Mouse (Mus musculus) heart, embryonic 14.5 days (tissue): ENCODE results near the gene Zfp688. TPM values are rescaled to one million over a fixed set of nuclear protein-coding genes. Genes with fewer than 3 reads are reported as not detected.
A peak's percentile ranks its signal among the peaks of the same experiment; 100 is the strongest.

Source experiments
- ATAC-seq: fragments of 200-750 bp; cut with Nextera tagmentation; 2 replicates; pipeline ENCODE4 v1.8.0; 2017; ENCODE audit warnings: low read depth, moderate TSS enrichment; ENCODE audit not compliant: insufficient number of reproducible peaks, insufficient read depth, low FRiP score
- H3K27ac ChIP-seq, 2 experiments: fragments of 200-500 bp in 1 of 2; fragments of 300-500 bp in 1 of 2; sonication (generic) in 1 of 2; replicated peaks in 1 of 2; 2 replicates each; pipeline ENCODE4 v1.5.1; 2012 to 2014; ENCODE audit warnings: low read depth in 2 of 2, low read length in 2 of 2, control low read depth in 1 of 2, mild to moderate bottlenecking in 1 of 2, mixed read lengths in 1 of 2; ENCODE audit not compliant: control insufficient read depth in 1 of 2, insufficient read depth in 1 of 2
- H3K27me3 ChIP-seq: fragments of 300-500 bp; sonication (generic); 2 replicates; pipeline ENCODE4 v1.6.1; 2014; ENCODE audit warnings: mild to moderate bottlenecking, low read length, control low read depth; ENCODE audit not compliant: control insufficient read depth, insufficient read depth
- H3K36me3 ChIP-seq: fragments of 300-500 bp; sonication (generic); 2 replicates; pipeline ENCODE4 v1.6.1; 2014; ENCODE audit warnings: mild to moderate bottlenecking, control low read depth, low read length, mixed read lengths; ENCODE audit not compliant: control insufficient read depth, insufficient read depth
- H3K4me1 ChIP-seq, 2 experiments: fragments of 200-500 bp in 1 of 2; fragments of 300-500 bp in 1 of 2; sonication (generic) in 1 of 2; 2 replicates each; pipeline ENCODE4 v1.6.1; 2012 to 2014; ENCODE audit warnings: low read length in 2 of 2, control low read depth in 1 of 2, mixed read lengths in 1 of 2; ENCODE audit not compliant: control insufficient read depth in 2 of 2, insufficient read depth in 2 of 2
- H3K4me2 ChIP-seq: fragments of 300-500 bp; sonication (generic); 2 replicates; pipeline ENCODE4 v1.6.1; 2014; ENCODE audit warnings: mild to moderate bottlenecking, low read length
- H3K4me3 ChIP-seq, 2 experiments: fragments of 200-500 bp in 1 of 2; fragments of 300-500 bp in 1 of 2; sonication (generic) in 1 of 2; 2 replicates each; pipeline ENCODE4 v1.5.1; 2012 to 2014; ENCODE audit warnings: low read length in 2 of 2, mild to moderate bottlenecking in 2 of 2, control low read depth in 1 of 2, low read depth in 1 of 2, moderate library complexity in 1 of 2; ENCODE audit not compliant: control insufficient read depth in 1 of 2, insufficient read depth in 1 of 2
- H3K9ac ChIP-seq: fragments of 300-500 bp; sonication (generic); 2 replicates; pipeline ENCODE4 v1.6.1; 2014; ENCODE audit warnings: mild to moderate bottlenecking, low read length
- H3K9me3 ChIP-seq: fragments of 300-500 bp; sonication (generic); 2 replicates; pipeline ENCODE4 v1.6.1; 2016; ENCODE audit warnings: low read length, control low read depth; ENCODE audit not compliant: control insufficient read depth
- WGBS: fragments of 180-500 bp; shearing (Covaris S2); extraction: QIAGEN DNeasy Blood & Tissue Kit; methylation state at CpG from one replicate; pipeline ENCODE4 v1.1.7; 2014; 5-methylcytosine and 5-hydroxymethylcytosine counted together
- polyA plus RNA-seq: library from polyadenylated mRNA; unstranded; fragments of >200 nt; fragmentation: Nextera tagmentation; extraction: Ambion mirVana; gene quantifications from 2 replicates; pipeline ENCODE4 v1.2.1, GENCODE M21; 2014

The Zfp688 gene
- polyA plus RNA-seq, 1 experiment from 2014 or later: 18.4 TPM

DNA sequence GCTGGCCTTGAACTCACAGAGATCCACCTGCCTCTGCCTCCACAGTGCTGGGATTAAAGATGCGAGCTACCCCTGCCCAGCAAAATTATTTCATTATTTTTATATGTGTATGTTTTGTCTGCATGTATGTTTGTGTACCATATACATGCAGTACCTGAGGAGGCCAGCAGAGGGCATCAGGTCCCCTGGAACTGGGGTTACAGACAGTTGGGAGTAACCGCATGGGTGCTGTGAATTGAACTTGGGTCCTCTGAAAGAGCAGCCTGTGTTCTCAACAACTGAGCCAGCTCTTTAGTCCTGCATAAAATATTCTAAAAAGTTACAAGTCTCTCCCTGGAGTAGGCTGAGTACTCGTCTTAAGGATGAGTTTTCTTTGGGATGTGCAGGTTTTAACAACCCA is 15.9 kb upstream of the Zfp688 start:
- peaks cover 12% of the 10 kb centered on the region for H3K36me3 ChIP-seq
- no peaks in the 10 kb centered on the region for H3K27me3 ChIP-seq
- no peak overlapping the region for H3K4me2 ChIP-seq
- H3K9ac ChIP-seq: no peak overlapping the region
- peaks cover 5% of the 10 kb centered on the region for H3K9me3 ChIP-seq
- no peak overlapping the region for H3K4me3 ChIP-seq
- no peaks in the 10 kb centered on the region for H3K4me1 ChIP-seq
- ATAC-seq: no peak
- 85% methylated on average over 3 of the region's 3 CpGs for WGBS
- H3K27ac ChIP-seq: no peak overlapping the region

DNA sequence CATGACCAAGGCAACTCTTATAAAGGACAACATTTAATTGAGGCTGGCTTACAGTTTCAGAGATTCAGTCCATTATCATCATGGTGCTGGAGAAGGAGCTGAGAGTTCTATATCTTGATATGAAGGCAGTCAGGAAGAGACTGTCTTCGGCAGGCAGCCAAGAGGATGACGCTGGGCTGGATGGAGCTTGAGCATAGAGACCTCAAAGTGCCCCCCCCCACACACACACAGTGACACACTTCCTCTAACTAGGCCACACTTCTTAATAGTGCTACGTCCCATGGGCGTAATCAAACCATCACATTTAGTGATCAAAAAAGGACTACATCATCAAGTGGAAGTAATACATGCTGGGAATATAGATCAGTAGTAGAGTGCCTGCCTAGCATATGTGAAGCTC is 13.3 kb upstream of the Zfp688 start:
- Histone ChIP-seq H3K4me3 (no peak overlapping the region), H3K4me2 (no peak overlapping the region), H3K27ac (no peak overlapping the region), H3K36me3 (no peaks in the 10 kb centered on the region), H3K9me3 (peaks cover 5% of the 10 kb centered on the region), H3K4me1 (no peaks in the 10 kb centered on the region), H3K27me3 (no peaks in the 10 kb centered on the region), H3K9ac (no peak overlapping the region)
- 80% methylated on average over 4 of the region's 4 CpGs for WGBS
- ATAC-seq: no peak

DNA sequence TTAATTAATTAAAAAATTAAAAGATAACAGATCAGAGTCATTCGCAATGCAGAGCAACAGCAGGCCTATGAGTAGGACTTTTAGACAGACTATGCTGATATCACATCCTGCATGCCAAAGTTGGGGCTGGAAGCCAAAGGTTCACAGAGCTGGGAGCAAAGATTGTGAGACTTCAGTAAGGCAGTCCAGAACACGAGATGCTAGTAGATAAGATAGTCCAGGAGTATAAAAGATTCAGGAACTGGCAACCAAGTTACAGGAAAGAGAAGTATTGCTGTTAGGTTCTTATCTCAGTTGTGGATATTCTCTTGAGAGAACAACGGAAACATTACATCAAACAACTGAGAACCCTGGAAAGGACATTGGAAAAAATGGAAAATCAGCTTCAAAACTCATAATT is 4.5 kb upstream of the Zfp688 start:
- WGBS: 45% methylated on average over 3 of the region's 3 CpGs
- ATAC-seq: no peak
- H3K27ac ChIP-seq: no peak overlapping the region

DNA sequence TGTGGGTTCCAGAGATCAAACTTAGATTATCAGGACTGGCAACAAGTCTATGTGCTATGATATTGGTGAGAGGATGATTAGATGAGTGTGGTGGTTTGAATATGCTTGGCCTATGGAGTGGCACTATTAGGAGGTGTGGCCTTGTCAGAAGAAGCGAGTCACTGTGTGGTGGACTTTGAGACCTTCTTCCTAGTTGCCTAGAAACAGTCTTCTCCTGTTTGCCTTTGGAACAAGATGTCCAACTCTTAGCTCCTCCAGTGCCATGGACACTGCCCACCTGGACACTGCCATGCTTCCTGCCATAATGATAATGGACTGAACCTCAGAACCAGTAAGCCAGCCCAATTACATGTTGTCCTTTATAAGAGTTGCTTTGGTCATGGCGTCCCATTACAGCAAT is 4.0 kb upstream of the Zfp688 start:
- H3K9ac ChIP-seq: no peak overlapping the region
- H3K9me3 ChIP-seq: no peaks in the 10 kb centered on the region
- H3K27ac ChIP-seq: no peak overlapping the region
- H3K4me1 ChIP-seq: peaks cover 0 to 5% of the 10 kb centered on the region in 2 experiments; a peak in 2 of 4 replicates
- 79% methylated on average over 2 of the region's 2 CpGs for WGBS
- H3K4me3 ChIP-seq: no peak overlapping the region
- ATAC-seq: no peak
- H3K36me3 ChIP-seq: no peaks in the 10 kb centered on the region
- no peak overlapping the region for H3K4me2 ChIP-seq
- H3K27me3 ChIP-seq: peaks cover 7% of the 10 kb centered on the region; the same call in 1 of the 2 replicates

More for the DNA sequence above, 4.5 kb upstream of the Zfp688 start:
- no peaks in the 10 kb centered on the region for H3K9me3 ChIP-seq
- no peaks in the 10 kb centered on the region for H3K36me3 ChIP-seq
- H3K4me2 ChIP-seq: no peak overlapping the region
- H3K27me3 ChIP-seq: peaks cover 7% of the 10 kb centered on the region; the same call in 1 of the 2 replicates
- H3K4me1 ChIP-seq: peaks cover 0 to under 1% of the 10 kb centered on the region in 2 experiments; a peak in 2 of 4 replicates
- no peak overlapping the region for H3K4me3 ChIP-seq
- no peak overlapping the region for H3K9ac ChIP-seq

DNA sequence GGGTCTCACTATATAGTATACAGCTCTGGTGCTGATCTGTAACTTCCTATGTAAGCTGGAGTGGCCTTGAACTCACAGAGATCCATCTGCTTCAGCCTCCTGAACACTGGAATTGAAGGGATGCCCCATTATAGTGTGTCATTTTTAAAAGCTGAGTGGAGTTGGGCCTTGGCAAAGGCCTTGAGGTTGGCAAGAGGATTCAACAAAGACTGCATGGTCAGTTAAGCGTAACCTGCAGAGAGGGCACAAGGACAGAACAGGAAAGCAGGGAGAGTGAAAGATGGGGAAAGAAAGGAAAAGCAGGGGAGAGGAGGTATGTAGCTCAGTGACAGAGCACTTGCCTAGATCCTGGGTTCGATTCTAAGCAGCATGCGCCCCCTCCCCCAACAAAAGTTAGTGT is 3.4 kb upstream of the Zfp688 start:
- H3K27ac ChIP-seq: no peak overlapping the region

DNA sequence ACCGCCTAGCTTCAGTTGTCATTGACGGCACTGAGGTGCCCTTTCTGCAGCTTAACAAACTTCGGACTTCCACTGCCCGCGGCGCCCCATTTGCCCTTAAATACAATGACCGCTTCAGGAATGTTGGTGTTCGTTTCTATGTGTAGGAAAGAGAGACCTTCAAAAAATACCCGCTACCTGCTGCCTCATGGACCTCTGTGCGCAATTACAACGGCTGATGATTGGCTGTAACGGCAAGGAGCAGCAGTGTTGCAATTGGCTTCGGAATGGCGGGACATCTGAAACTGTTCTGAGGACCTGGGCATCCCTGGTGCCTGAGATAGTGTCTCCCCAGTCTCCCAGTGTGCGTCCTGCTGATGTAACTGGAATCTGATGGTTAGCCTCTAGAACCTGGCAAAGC is 379 bp upstream of the Zfp688 start:
- peak overlapping the region; percentile 77 to 80 for H3K4me3 ChIP-seq
- H3K27ac ChIP-seq: no peak overlapping the region
- peaks cover 7% of the 10 kb centered on the region; the same call in 1 of the 2 replicates for H3K27me3 ChIP-seq
- 1% methylated on average over 15 of the region's 15 CpGs for WGBS
- peak overlapping the region; percentile 87 for H3K9ac ChIP-seq
- ATAC-seq: no peak
- no peaks in the 10 kb centered on the region for H3K9me3 ChIP-seq
- peaks cover 0 to 6% of the 10 kb centered on the region in 2 experiments; a peak in 2 of 4 replicates for H3K4me1 ChIP-seq
- H3K36me3 ChIP-seq: peaks cover 16% of the 10 kb centered on the region
- peak overlapping the region; percentile 94 for H3K4me2 ChIP-seq

More for the DNA sequence above, 3.4 kb upstream of the Zfp688 start:
- 84% methylated on average over 3 of the region's 3 CpGs for WGBS
- H3K4me2 ChIP-seq: no peak overlapping the region
- peaks cover 0 to 6% of the 10 kb centered on the region in 2 experiments; a peak in 2 of 4 replicates for H3K4me1 ChIP-seq
- H3K9ac ChIP-seq: no peak overlapping the region
- peaks cover 7% of the 10 kb centered on the region; the same call in 1 of the 2 replicates for H3K27me3 ChIP-seq
- ATAC-seq: no peak
- no peaks in the 10 kb centered on the region for H3K9me3 ChIP-seq
- H3K36me3 ChIP-seq: no peaks in the 10 kb centered on the region
- H3K4me3 ChIP-seq: no peak overlapping the region

DNA sequence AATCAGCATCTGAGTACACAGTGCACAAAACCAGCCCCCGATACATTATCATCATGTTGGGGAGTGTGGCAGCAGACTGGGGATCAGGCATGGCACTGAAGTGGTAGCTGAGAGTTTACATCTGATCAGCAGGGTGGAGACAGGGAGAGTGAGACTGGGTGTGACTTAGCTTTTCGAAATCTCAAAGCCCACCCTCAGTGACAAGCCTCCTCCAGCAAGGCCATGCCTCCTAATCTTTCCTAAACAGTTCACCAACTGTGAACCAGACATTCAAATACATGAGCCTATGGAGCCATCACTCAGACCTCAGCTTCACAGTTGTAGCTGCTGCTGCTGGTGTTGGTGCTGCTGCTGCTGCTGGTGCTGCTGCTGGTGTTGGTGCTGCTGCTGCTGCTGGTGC is 10.4 kb downstream of the Zfp688 start:
- no peak overlapping the region for H3K4me3 ChIP-seq
- ATAC-seq: no peak
- no peaks in the 10 kb centered on the region for H3K4me1 ChIP-seq
- no peaks in the 10 kb centered on the region for H3K9me3 ChIP-seq
- no peak overlapping the region for H3K27ac ChIP-seq
- 58% methylated on average over 2 of the region's 2 CpGs for WGBS
- no peaks in the 10 kb centered on the region for H3K27me3 ChIP-seq
- no peak overlapping the region for H3K4me2 ChIP-seq
- H3K36me3 ChIP-seq: no peaks in the 10 kb centered on the region
- no peak overlapping the region for H3K9ac ChIP-seq
